Mouse (Mus musculus) midbrain, embryonic 14.5 days (tissue): ENCODE measurements around the gene Prss12. TPM values are rescaled to one million over a fixed set of nuclear protein-coding genes. Genes with fewer than 3 reads are reported as not detected.

ENCODE experiments used
- ATAC-seq: fragments of 200-750 bp; cut with Nextera tagmentation; 2 replicates; pipeline ENCODE4 v1.8.0; 2017; ENCODE audit warnings: moderate number of reproducible peaks, moderate library complexity; ENCODE audit not compliant: low FRiP score, low TSS enrichment
- DNase-seq: peaks from one replicate; pipeline ENCODE4 v3.0.0-alpha.2; 2015
- H3K27ac ChIP-seq: fragments of 300-500 bp; sonication (generic); replicated peaks from 2 replicates; pipeline ENCODE4 v1.5.1; 2014; ENCODE audit warnings: mild to moderate bottlenecking, low read depth, low read length, moderate library complexity
- H3K27me3 ChIP-seq: fragments of 300-500 bp; sonication (generic); 2 replicates; pipeline ENCODE4 v1.6.1; 2014; ENCODE audit warnings: low read length, control low read depth, mixed read lengths; ENCODE audit not compliant: control insufficient read depth, insufficient read depth
- H3K36me3 ChIP-seq: fragments of 300-500 bp; sonication (generic); 2 replicates; pipeline ENCODE4 v1.6.1; 2014; ENCODE audit warnings: low read length, control low read depth; ENCODE audit not compliant: control insufficient read depth, insufficient read depth
- H3K4me1 ChIP-seq: fragments of 300-500 bp; sonication (generic); 2 replicates; pipeline ENCODE4 v1.6.1; 2014; ENCODE audit warnings: mild to moderate bottlenecking, antibody characterized with exemption, low read length, control low read depth; ENCODE audit not compliant: control insufficient read depth, insufficient read depth
- H3K4me2 ChIP-seq: fragments of 300-500 bp; sonication (generic); 2 replicates; pipeline ENCODE4 v1.6.1; 2014; ENCODE audit warnings: mild to moderate bottlenecking, low read length, moderate library complexity
- H3K4me3 ChIP-seq: fragments of 300-500 bp; sonication (generic); replicated peaks from 2 replicates; pipeline ENCODE4 v1.5.1; 2014; ENCODE audit warnings: low read depth, low read length
- H3K9ac ChIP-seq: fragments of 300-500 bp; sonication (generic); replicated peaks from 2 replicates; pipeline ENCODE4 v1.6.1; 2014; ENCODE audit warnings: mild to moderate bottlenecking, low read length, moderate library complexity
- H3K9me3 ChIP-seq: fragments of 300-500 bp; sonication (generic); 2 replicates; pipeline ENCODE4 v1.6.1; 2016; ENCODE audit warnings: low read length, control low read depth, mixed read lengths; ENCODE audit not compliant: control insufficient read depth
- WGBS: fragments of 180-500 bp; shearing (Covaris S2); extraction: QIAGEN DNeasy Blood & Tissue Kit; methylation state at CpG from one replicate; pipeline ENCODE4 v1.1.7; 2014; 5-methylcytosine and 5-hydroxymethylcytosine counted together
- polyA plus RNA-seq: library from polyadenylated mRNA; unstranded; fragments of >200 nt; fragmentation: Nextera tagmentation; extraction: Ambion mirVana; gene quantifications from 2 replicates; pipeline ENCODE4 v1.2.1, GENCODE M21; 2014

The Prss12 gene
- polyA plus RNA-seq, result 9.1 and 9.3 TPM in 2 replicates

DNA sequence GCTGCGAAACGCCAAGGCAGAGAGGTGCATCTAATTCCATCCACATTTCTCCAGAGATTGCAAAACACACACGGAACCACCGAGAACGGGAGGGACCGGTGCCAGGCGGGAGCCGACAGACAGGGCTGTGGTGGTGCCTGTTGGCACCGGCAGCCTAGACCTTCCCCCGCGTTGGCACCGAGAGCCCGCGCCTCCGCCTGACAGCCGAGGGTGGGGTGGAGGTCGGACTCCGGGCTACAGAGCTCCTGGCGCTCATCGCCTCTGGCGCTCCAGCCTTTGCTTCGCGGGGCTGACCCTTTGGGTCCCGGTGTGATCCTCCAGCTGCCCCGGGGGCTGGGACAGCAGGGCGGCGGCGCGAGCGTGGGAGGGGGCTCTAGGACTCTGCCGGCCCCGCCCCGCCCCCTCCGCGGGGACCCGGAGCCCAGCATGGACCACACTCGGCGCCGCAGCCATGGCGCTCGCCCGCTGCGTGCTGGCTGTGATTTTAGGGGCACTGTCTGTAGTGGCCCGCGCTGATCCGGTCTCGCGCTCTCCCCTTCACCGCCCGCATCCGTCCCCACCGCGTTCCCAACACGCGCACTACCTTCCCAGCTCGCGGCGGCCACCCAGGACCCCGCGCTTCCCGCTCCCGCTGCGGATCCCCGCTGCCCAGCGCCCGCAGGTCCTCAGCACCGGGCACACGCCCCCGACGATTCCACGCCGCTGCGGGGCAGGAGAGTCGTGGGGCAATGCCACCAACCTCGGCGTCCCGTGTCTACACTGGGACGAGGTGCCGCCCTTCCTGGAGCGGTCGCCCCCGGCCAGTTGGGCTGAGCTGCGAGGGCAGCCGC is at the start of gene Prss12:
Gene Prss12 (plus strand): TSS at position 206 of the 830 bp plus-strand sequence.
- whole genome bisulfite sequencing, result under 1% methylated on average over 82 of the region's 84 CpGs
- no peaks in the 10 kb centered on the region for H3K36me3 ChIP-seq
- DNase-seq, result peak; percentile 66
- peaks cover 10% of the 10 kb centered on the region; the same call in 1 of the 2 replicates for H3K27me3 ChIP-seq
- peak within 1 kb of the TSS; percentile 99 for H3K4me2 ChIP-seq
- peak within 1 kb of the TSS; percentile 72 for H3K9ac ChIP-seq
- ATAC-seq, result peak; percentile 80
- H3K27ac ChIP-seq, result no peak within 1 kb of the TSS
- no peaks in the 10 kb centered on the region for H3K9me3 ChIP-seq
- H3K4me1 ChIP-seq, result peaks cover 7% of the 10 kb centered on the region
- peak within 1 kb of the TSS; percentile 80 for H3K4me3 ChIP-seq

- no peak for ATAC-seq
- Histone ChIP-seq H3K4me3 (no peak overlapping the region), H3K27ac (no peak overlapping the region), H3K9ac (no peak overlapping the region), H3K4me1 (no peaks in the 10 kb centered on the region), H3K27me3 (no peaks in the 10 kb centered on the region), H3K4me2 (no peak overlapping the region), H3K36me3 (no peaks in the 10 kb centered on the region), H3K9me3 (no peaks in the 10 kb centered on the region)
- WGBS, result 87% methylated on average over 9 of the region's 9 CpGs
- no peak for DNase-seq
These were observed 48.9 kb upstream of the Prss12 start for GRCm38 (mm10) chr3:123397562-123398481.

- Histone ChIP-seq H3K9me3 (no peaks in the 10 kb centered on the region), H3K27me3 (no peaks in the 10 kb centered on the region), H3K4me3 (no peak overlapping the region), H3K4me2 (no peak overlapping the region), H3K4me1 (no peaks in the 10 kb centered on the region), H3K27ac (no peak overlapping the region), H3K9ac (no peak overlapping the region), H3K36me3 (no peaks in the 10 kb centered on the region)
- DNase-seq (no peak), ATAC-seq (no peak)
- WGBS, result 86% methylated on average over 3 of the region's 3 CpGs
These were observed 41.8 kb upstream of the Prss12 start for GRCm38 (mm10) chr3:123404945-123405344.

DNA sequence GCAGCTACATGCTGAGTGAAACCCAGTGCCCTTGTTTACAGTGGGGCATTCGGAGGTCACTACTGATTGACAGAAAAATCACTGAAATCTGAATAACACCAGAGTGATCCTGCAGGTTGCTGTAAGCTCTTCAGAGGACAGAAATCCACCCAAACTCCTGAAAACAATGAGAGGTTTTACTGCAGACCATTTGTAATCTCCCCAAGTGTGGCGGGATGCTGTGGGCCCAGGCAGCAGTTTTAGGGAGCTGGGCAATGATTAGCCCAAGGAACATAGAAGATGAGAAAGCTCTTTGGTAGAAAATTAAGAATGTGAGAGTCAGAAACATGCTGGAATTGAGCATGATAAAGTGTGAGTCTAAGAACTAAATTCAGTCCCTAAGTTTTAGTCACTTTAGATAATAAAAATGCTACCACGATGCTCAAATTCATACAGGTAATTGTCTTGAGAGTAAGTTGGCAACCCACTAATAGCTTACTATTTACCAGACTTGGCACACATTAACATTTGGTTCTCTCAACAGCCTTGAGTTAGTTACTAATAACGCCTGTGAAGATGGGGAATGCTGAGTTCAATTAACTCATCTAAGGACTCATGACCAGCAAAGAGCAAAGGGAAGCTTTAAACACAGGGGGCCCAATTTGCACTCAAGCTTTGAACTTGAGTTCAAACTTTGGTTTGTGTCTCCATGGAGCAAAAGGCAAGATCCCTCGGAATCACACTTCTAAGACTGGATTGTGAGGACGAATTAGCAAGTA is 34.7 kb upstream of the Prss12 start:
- ATAC-seq (no peak), DNase-seq (no peak)
- Histone ChIP-seq H3K9ac (no peak overlapping the region), H3K27ac (no peak overlapping the region), H3K4me2 (no peak overlapping the region), H3K4me1 (no peaks in the 10 kb centered on the region), H3K27me3 (no peaks in the 10 kb centered on the region), H3K36me3 (no peaks in the 10 kb centered on the region), H3K4me3 (no peak overlapping the region), H3K9me3 (no peaks in the 10 kb centered on the region)
- WGBS, result 87% methylated on average over 6 of the region's 6 CpGs

GRCm38 (mm10) chr3:123413173-123413572 is 33.5 kb upstream of the Prss12 start:
- H3K9ac ChIP-seq, result no peak overlapping the region
- no peaks in the 10 kb centered on the region for H3K9me3 ChIP-seq
- DNase-seq, result no peak
- no peaks in the 10 kb centered on the region for H3K4me1 ChIP-seq
- no peak overlapping the region for H3K27ac ChIP-seq
- ATAC-seq, result no peak
- no peaks in the 10 kb centered on the region for H3K27me3 ChIP-seq
- H3K36me3 ChIP-seq, result no peaks in the 10 kb centered on the region
- H3K4me3 ChIP-seq, result no peak overlapping the region
- 21% methylated on average over 5 of the region's 5 CpGs for WGBS
- no peak overlapping the region for H3K4me2 ChIP-seq

DNA sequence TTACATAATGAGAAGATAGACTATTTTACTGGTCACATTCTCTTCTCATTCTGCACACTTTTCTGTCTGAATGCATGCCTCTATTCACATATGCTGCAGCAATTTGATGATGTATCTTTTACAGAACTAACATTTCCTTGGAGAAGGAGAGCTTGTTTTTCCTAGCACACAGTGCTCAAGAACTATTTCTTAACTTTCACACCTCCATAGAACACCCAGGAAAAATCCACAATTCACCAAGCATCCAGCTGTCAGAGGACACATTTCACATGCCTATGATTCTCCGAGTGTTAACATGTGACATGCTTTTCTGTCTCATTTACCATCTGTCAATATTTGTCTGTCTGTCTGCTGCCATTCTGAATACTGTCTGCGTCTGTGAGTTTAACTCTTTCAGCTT is 21.1 kb upstream of the Prss12 start:
- WGBS, result 77% methylated on average over 2 of the region's 2 CpGs
- no peaks in the 10 kb centered on the region for H3K4me1 ChIP-seq
- DNase-seq, result no peak

GRCm38 (mm10) chr3:123428005-123428404 is 18.7 kb upstream of the Prss12 start:
- no peak for DNase-seq
- Histone ChIP-seq H3K27me3 (no peaks in the 10 kb centered on the region), H3K4me1 (no peaks in the 10 kb centered on the region), H3K27ac (no peak overlapping the region), H3K9ac (no peak overlapping the region), H3K4me3 (no peak overlapping the region), H3K4me2 (no peak overlapping the region), H3K36me3 (no peaks in the 10 kb centered on the region), H3K9me3 (no peaks in the 10 kb centered on the region)
- 71% methylated on average over 4 of the region's 4 CpGs for WGBS
- ATAC-seq, result no peak

More for the DNA sequence above, 21.1 kb upstream of the Prss12 start:
- no peak overlapping the region for H3K27ac ChIP-seq
- H3K9ac ChIP-seq, result no peak overlapping the region
- H3K36me3 ChIP-seq, result no peaks in the 10 kb centered on the region
- H3K4me2 ChIP-seq, result no peak overlapping the region
- H3K9me3 ChIP-seq, result no peaks in the 10 kb centered on the region
- H3K27me3 ChIP-seq, result no peaks in the 10 kb centered on the region
- H3K4me3 ChIP-seq, result no peak overlapping the region
- ATAC-seq, result no peak
